Mouse (Mus musculus) forebrain, embryonic 14.5 days (tissue): Measurements from ENCODE around the gene Naxe. TPM values are rescaled to one million over a fixed set of nuclear protein-coding genes. Genes with fewer than 3 reads are reported as not detected.

Experiments
- ATAC-seq: fragments of 200-750 bp; cut with Nextera tagmentation; 2 replicates; pipeline ENCODE4 v1.8.0; 2017; ENCODE audit warnings: mild to moderate bottlenecking, moderate library complexity
- DNase-seq: peaks from one replicate; pipeline ENCODE4 v3.0.0-alpha.2; 2015; ENCODE audit warnings: low spot score
- H3K27ac ChIP-seq: fragments of 300-500 bp; sonication (generic); 2 replicates; pipeline ENCODE4 v1.5.1; 2014; ENCODE audit warnings: low read depth, mild to moderate bottlenecking, control low read depth, low read length, moderate library complexity
- H3K27me3 ChIP-seq: fragments of 300-500 bp; sonication (generic); replicated peaks from 2 replicates; pipeline ENCODE4 v1.6.1; 2014; ENCODE audit warnings: low read length, control low read depth, mixed read lengths; ENCODE audit not compliant: control insufficient read depth, insufficient read depth
- H3K36me3 ChIP-seq: fragments of 300-500 bp; sonication (generic); 2 replicates; pipeline ENCODE4 v1.6.1; 2014; ENCODE audit warnings: low read length, control low read depth; ENCODE audit not compliant: control insufficient read depth, insufficient read depth
- H3K4me1 ChIP-seq: fragments of 300-500 bp; sonication (generic); 2 replicates; pipeline ENCODE4 v1.6.1; 2014; ENCODE audit warnings: antibody characterized with exemption, low read length, control low read depth; ENCODE audit not compliant: control insufficient read depth, insufficient read depth
- H3K4me2 ChIP-seq: fragments of 300-500 bp; sonication (generic); 2 replicates; pipeline ENCODE4 v1.6.1; 2014; ENCODE audit warnings: mild to moderate bottlenecking, control low read depth, low read length
- H3K4me3 ChIP-seq: fragments of 300-500 bp; sonication (generic); 2 replicates; pipeline ENCODE4 v1.5.1; 2014; ENCODE audit warnings: low read depth, low read length, control low read depth
- H3K9ac ChIP-seq: fragments of 300-500 bp; sonication (generic); 2 replicates; pipeline ENCODE4 v1.6.1; 2014; ENCODE audit warnings: mild to moderate bottlenecking, low read length, control low read depth, moderate library complexity
- H3K9me3 ChIP-seq: fragments of 300-500 bp; sonication (generic); replicated peaks from 2 replicates; pipeline ENCODE4 v1.6.1; 2016; ENCODE audit warnings: low read length, control low read depth, mixed read lengths; ENCODE audit not compliant: control insufficient read depth
- WGBS: fragments of 180-500 bp; shearing (Covaris S2); extraction: QIAGEN DNeasy Blood & Tissue Kit; methylation state at CpG from one replicate; pipeline ENCODE4 v1.1.7; 2014; 5-methylcytosine and 5-hydroxymethylcytosine counted together
- polyA plus RNA-seq: library from polyadenylated mRNA; unstranded; fragments of >200 nt; fragmentation: Nextera tagmentation; extraction: Ambion mirVana; gene quantifications from 2 replicates; pipeline ENCODE4 v1.2.1, GENCODE M21; 2014

The Naxe gene
- polyA plus RNA-seq, 1 experiment from 2014 or later = 192 TPM

DNA sequence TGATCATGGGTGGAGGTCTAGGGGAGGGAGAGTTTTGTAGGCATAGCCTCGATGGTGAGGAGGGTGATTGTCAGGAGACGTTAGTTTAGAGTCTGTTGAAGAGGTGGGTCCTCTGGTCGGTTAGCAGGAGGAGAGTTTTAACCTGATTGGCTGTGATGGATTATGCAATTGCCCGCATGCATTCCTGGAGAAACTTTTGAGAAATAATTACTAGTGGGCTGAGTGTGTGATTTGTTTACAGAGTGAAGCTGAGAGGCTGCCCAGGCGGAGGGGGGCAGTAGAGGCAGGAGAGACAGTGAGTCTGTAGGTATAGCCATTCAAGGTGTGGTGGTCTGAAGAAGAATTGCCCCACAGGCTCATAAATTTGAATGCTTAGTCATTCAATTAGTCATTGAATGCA lies 24.8 kb downstream of the Naxe start:
- Histone ChIP-seq H3K4me3 (no peak overlapping the region), H3K9ac (no peak overlapping the region), H3K27ac (no peak overlapping the region), H3K9me3 (no peaks in the 10 kb centered on the region), H3K4me2 (no peak overlapping the region), H3K27me3 (peaks cover 11% of the 10 kb centered on the region; the same call in 1 of the 2 replicates), H3K36me3 (no peaks in the 10 kb centered on the region), H3K4me1 (no peaks in the 10 kb centered on the region)
- ATAC-seq (no peak), DNase-seq (no peak)
- WGBS = 71% methylated on average over 5 of the region's 5 CpGs

DNA sequence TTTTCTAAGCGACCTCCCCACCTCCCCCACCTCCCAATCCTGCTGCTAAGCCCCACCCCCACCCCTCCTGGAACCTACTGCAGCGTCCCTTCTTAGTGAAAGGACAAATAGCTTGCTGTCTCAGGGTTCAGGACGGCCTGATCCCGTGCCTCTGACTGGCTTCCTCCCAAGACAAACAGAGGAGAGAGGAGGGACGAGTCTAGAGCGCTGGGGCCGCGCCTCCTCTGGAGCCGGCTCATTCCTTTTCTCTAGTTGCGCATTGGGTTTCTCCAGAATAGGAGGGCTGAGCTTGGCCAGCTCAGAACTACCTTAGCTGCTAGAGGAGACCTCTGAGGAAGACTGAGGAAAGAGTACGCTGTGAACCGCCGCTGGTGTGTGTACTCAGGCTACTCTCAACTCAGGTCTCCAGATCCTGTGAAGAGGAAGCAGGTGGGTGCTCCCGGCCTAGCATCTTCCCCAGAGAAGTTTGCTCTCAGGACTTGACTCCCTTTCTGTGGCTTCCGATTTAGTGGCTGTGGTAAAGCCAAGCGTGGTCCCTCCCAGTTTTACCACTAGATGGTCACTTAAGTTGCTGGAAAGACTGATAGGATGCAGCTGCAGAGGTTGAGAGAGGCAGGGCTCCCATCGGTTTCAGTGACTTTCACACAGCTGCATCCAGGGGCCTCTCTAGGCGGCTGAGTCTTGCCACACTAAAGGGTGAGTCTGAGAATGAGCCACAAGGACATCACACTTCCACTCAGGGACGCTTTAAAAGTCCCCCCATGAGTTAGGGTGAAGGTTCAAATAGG lies 27.5 kb downstream of the Naxe start:
- Histone ChIP-seq H3K27me3 (peaks cover 12% of the 10 kb centered on the region), H3K4me3 (no peak overlapping the region), H3K9ac (no peak overlapping the region), H3K4me2 (no peak overlapping the region), H3K27ac (no peak overlapping the region), H3K9me3 (no peaks in the 10 kb centered on the region), H3K36me3 (no peaks in the 10 kb centered on the region), H3K4me1 (no peaks in the 10 kb centered on the region)
- ATAC-seq (no peak), DNase-seq (no peak)
- WGBS = 24% methylated on average over 19 of the region's 19 CpGs

DNA sequence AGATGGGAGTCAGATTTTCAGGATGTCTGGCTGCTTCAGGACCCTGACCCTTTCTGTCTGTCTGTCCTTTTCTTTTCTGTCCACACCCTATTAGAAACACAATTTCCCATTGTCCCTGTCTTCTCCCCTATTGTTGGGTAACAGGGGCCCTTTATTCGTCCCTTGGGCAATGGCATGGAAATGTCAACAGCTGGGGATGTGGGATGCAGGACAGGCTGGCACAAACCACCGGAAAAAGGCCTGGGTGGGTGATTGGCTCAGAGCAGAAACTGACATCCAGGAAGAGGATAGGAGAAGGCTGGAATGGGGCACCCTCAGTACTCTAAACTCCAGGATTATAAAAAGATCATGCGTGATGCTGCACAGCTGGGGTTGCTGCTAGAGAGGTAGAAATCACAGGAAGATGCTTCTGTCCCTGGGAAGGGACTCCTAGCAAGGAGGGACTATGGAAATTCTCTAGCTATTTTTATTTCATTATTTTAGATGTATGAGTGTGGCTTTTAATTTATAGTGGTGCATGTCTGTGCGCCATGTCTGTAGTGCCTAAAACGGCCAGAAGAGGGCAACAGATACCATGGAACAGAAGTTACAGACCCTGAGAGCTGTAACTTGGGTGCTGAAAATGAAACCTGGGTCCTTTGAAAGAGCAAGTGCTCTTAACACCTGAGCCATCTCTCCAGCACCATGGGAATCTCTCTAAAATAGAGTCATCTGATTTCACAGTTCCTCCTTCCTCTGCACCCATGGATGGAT lies 30.7 kb downstream of the Naxe start, which contains the start of gene Hapln2:
TSS of gene Hapln2 (minus strand) at position 150 of the 753 bp plus-strand sequence.
- 48% methylated on average over 5 of the region's 5 CpGs for WGBS
- Histone ChIP-seq H3K27ac (no peak within 1 kb of the TSS), H3K4me2 (no peak within 1 kb of the TSS), H3K9me3 (no peaks in the 10 kb centered on the region), H3K4me1 (peaks cover 11% of the 10 kb centered on the region), H3K4me3 (no peak within 1 kb of the TSS), H3K36me3 (no peaks in the 10 kb centered on the region), H3K27me3 (peaks cover 43% of the 10 kb centered on the region), H3K9ac (no peak within 1 kb of the TSS)
- no peak for DNase-seq
- no peak for ATAC-seq

DNA sequence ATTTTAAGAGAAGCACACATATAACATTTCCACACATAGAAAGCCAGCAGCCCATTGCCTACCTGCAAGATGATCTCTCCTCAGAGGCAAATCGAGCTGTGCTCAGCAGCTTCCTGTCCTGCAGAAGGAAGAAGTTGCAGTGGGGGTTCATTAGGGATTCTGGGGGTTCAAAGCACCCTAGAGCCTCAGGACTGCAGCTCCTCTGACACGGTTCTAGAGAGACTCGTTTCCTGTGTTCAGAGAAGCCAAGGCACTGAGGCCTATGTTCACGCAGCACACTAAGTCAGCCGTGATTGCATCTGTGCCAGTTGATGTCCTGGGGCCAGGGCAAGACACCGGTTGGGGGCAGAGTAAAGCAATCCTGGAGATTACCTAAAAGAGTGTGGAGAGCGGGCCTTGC lies 31.5 kb downstream of the Naxe start:
- no peaks in the 10 kb centered on the region for H3K9me3 ChIP-seq
- H3K36me3 ChIP-seq = no peaks in the 10 kb centered on the region
- DNase-seq (no peak), ATAC-seq (no peak)
- peaks cover 50% of the 10 kb centered on the region for H3K27me3 ChIP-seq
- H3K27ac ChIP-seq = no peak overlapping the region
- H3K4me2 ChIP-seq = no peak overlapping the region
- no peak overlapping the region for H3K4me3 ChIP-seq
- no peak overlapping the region for H3K9ac ChIP-seq
- peaks cover 15% of the 10 kb centered on the region for H3K4me1 ChIP-seq
- WGBS = 68% methylated on average over 7 of the region's 7 CpGs

DNA sequence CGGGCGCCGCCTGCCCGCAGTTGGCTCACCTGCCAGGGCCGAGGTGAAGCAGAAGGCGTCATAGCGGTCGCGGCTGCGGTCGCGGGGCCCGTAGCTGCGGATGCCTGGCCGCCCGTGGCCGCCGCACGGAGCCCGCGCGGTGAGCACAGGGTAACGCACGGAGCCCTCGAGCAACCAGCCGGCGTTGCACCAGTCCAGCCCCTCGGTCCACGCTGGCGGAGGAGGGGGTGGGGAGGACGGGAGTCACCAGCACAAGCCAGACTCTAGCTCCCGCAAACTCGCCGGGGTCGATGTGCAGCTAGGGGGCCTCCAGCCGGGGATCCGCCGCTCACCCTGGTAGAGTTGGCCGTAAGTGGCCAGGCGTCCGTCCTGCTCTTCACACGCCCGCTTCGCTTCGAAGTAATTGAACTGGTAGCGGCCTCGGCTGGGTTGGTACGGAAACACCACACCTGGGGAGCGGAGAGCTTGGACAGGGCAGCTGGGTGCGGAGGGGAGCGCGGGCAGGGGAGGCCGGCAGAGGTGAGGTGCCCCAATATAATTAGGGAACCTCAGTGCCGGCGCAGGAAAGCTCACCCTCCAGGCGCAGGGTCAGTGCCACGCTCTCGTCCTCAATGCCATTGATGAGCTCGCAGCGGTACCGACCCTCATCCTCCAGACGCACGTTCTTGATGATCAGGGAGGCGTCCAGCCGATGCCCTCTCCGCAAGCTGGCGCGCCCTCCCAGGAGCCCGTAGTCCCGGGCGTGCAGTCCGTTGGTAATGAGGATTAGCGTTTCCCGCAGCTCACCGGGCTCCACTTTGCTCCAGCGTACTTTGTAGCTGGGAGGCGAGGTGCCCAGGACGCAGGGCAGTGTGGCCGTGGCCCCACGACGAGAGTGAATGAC lies 34.9 kb downstream of the Naxe start:
- Histone ChIP-seq H3K4me3 (peak overlapping the region; percentile 51), H3K4me2 (peak overlapping the region; percentile 93), H3K27me3 (peaks cover 54% of the 10 kb centered on the region), H3K9me3 (no peaks in the 10 kb centered on the region), H3K4me1 (peaks cover 15% of the 10 kb centered on the region), H3K9ac (peak overlapping the region; percentile 57), H3K36me3 (no peaks in the 10 kb centered on the region), H3K27ac (no peak overlapping the region)
- under 1% methylated on average over 81 of the region's 81 CpGs for WGBS
- DNase-seq (peak; percentile 23), ATAC-seq (peak; percentile 76)

DNA sequence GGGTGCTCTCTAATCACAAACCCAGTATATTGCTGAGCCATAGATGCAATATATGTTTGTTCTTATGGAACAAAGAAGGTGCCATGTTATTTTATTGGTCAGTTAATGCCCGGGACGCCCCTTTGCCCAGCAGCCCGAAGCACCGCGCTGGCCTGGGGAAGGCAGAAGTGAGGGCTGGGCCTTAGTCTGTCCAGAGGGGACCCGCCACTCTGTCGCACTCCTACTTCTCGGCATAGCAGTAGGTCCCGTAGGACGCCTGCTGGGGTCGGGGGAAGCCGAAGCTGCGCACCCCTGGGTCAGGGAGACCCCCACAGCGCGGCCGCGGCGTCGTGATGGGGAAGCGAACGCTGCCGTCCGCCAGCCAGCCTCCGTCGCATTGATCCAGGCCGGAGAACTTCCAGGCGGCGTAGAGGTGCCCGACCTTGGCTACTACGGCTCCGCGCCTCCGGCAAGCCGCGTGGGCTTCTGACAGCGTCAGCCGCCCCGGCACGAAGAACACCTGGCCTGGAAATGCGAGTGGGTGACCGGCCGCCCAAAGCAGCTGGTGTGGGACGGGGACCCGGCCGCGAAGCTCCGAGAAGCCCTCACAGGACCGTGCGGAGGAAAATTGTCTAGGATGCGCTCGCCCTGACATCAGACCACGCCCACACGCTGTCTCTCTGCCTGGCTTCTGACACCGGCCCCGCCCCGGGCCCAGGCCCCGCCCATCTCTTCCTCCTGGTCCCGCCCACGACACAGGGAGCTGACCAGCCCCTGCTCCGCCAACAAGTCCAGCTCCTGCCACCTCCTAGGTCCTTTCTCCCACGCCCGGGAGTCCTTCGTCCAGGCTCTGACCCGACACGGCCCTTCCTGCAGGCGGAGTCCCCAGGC lies 35.7 kb downstream of the Naxe start:
- H3K36me3 ChIP-seq = no peaks in the 10 kb centered on the region
- DNase-seq = peak; percentile 77
- WGBS = under 1% methylated on average over 58 of the region's 66 CpGs

DNA sequence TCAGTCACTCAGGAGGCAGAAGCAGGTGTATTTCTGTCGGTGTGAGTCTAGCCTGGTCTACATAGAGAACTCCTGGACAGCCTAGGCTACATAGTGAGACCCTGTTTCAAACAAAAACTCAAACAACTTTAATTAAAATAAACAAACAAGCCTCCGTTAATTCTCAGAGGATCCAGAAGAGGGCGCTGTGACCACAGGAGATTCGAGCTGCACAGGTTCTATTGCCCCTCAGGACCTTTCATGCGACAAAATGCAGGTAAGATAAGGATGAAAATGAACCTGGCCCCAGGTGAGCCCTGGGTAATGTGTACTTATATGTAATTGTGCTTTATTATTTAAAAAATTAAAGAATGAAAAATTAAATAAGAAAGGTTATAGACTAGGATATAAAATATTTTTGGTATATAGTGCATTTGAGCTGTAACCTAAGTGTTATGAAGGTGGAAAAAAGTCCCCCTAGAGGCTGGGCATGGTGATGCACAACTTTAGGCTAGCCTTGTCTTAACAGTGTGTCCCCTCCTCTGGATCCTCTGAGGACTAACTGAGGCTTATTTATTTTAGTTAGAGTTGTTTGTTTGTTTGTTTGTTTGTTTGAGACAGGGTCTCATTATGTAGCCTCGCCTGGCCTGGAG lies 47.5 kb downstream of the Naxe start:
- DNase-seq (no peak), ATAC-seq (no peak)
- no peaks in the 10 kb centered on the region for H3K4me1 ChIP-seq
- H3K27ac ChIP-seq = no peak overlapping the region
- no peaks in the 10 kb centered on the region for H3K27me3 ChIP-seq
- H3K4me2 ChIP-seq = no peak overlapping the region
- H3K36me3 ChIP-seq = no peaks in the 10 kb centered on the region
- no peak overlapping the region for H3K9ac ChIP-seq
- WGBS = 11% methylated on average over 6 of the region's 6 CpGs
- H3K4me3 ChIP-seq = no peak overlapping the region
- H3K9me3 ChIP-seq = no peaks in the 10 kb centered on the region

More for the DNA sequence above, 35.7 kb downstream of the Naxe start:
- Histone ChIP-seq H3K27ac (no peak overlapping the region), H3K9ac (peak overlapping the region; percentile 57), H3K4me2 (peak overlapping the region; percentile 93), H3K4me3 (peak overlapping the region; percentile 51), H3K9me3 (no peaks in the 10 kb centered on the region), H3K27me3 (peaks cover 57% of the 10 kb centered on the region), H3K4me1 (peaks cover 15% of the 10 kb centered on the region)
- ATAC-seq = peak; percentile 89
